Mouse (Mus musculus): ENCODE results near the gene Cpsf6.

- TF ChIP-seq CTCF (IDR thresholded peaks at IDR 0.05; ENCODE audit: control insufficient read depth, insufficient read depth, low read length) (no peak), POLR2A (IDR thresholded peaks at IDR 0.05; ENCODE audit: borderline replicate concordance, control insufficient read depth, low read depth, low read length) (no peak)
Observed at GRCm38 (mm10) chr10:117343000-117343399, 36.8 kb downstream of the Cpsf6 start.
